Mouse (Mus musculus) intestine, embryonic 16.5 days (tissue): Measurements from ENCODE around the gene Bcat2. TPM values are rescaled to one million over a fixed set of nuclear protein-coding genes. Genes with fewer than 3 reads are reported as not detected.

Source experiments
- ATAC-seq: fragments of 200-750 bp; cut with Nextera tagmentation; 2 replicates; pipeline ENCODE4 v1.8.0; 2017; ENCODE audit warnings: moderate TSS enrichment, moderate library complexity
- H3K27ac ChIP-seq: fragments of 300-500 bp; sonication (generic); 2 replicates; pipeline ENCODE4 v1.5.1; 2014; ENCODE audit warnings: mild to moderate bottlenecking, low read length
- H3K27me3 ChIP-seq: fragments of 300-500 bp; sonication (generic); replicated peaks from 2 replicates; pipeline ENCODE4 v1.6.1; 2014; ENCODE audit warnings: low read length, control low read depth, mixed read lengths; ENCODE audit not compliant: control insufficient read depth, insufficient read depth
- H3K36me3 ChIP-seq: fragments of 300-500 bp; sonication (generic); 2 replicates; pipeline ENCODE4 v1.6.1; 2014; ENCODE audit warnings: low read length, control low read depth; ENCODE audit not compliant: control insufficient read depth, insufficient read depth
- H3K4me1 ChIP-seq: fragments of 300-500 bp; sonication (generic); 2 replicates; pipeline ENCODE4 v1.6.1; 2014; ENCODE audit warnings: low read length, control low read depth, mixed read lengths; ENCODE audit not compliant: control insufficient read depth, insufficient read depth
- H3K4me2 ChIP-seq: fragments of 300-500 bp; sonication (generic); 2 replicates; pipeline ENCODE4 v1.6.1; 2014; ENCODE audit warnings: low read depth, low read length, control low read depth
- H3K4me3 ChIP-seq: fragments of 300-500 bp; sonication (generic); 2 replicates; pipeline ENCODE4 v1.5.1; 2014; ENCODE audit warnings: mild to moderate bottlenecking, low read length
- H3K9ac ChIP-seq: fragments of 300-500 bp; sonication (generic); 2 replicates; pipeline ENCODE4 v1.6.1; 2014; ENCODE audit warnings: low read depth, low read length
- H3K9me3 ChIP-seq: fragments of 300-500 bp; sonication (generic); 2 replicates; pipeline ENCODE4 v1.6.1; 2016; ENCODE audit warnings: low read length, control low read depth; ENCODE audit not compliant: control insufficient read depth
- WGBS: fragments of 180-500 bp; shearing (Covaris S2); extraction: QIAGEN DNeasy Blood & Tissue Kit; methylation state at CpG from one replicate; pipeline ENCODE4 v1.1.7; 2014; 5-methylcytosine and 5-hydroxymethylcytosine counted together
- polyA plus RNA-seq: library from polyadenylated mRNA; unstranded; fragments of >200 nt; fragmentation: Nextera tagmentation; extraction: Ambion mirVana; gene quantifications from 2 replicates; pipeline ENCODE4 v1.2.1, GENCODE M21; 2015

Gene Bcat2
- polyA plus RNA-seq, 1 experiment from 2014 or later = 65.4 TPM

- no peak overlapping the region for H3K9ac ChIP-seq
- no peak for ATAC-seq
- H3K36me3 ChIP-seq = 0 out of 2 replicates have a peak, but pooled peaks cover 5% of the 10 kb centered on the region
- 42% methylated on average over 1 of the region's 1 CpGs for WGBS
- H3K4me3 ChIP-seq = no peak overlapping the region
- peaks cover 34% of the 10 kb centered on the region for H3K4me1 ChIP-seq
- no peak overlapping the region for H3K27ac ChIP-seq
- H3K4me2 ChIP-seq = no peak overlapping the region
- no peaks in the 10 kb centered on the region for H3K9me3 ChIP-seq
- no peaks in the 10 kb centered on the region for H3K27me3 ChIP-seq
Measured at GRCm38 (mm10) chr7:45571966-45572365, 2.0 kb downstream of the Bcat2 start.

GRCm38 (mm10) chr7:45573954-45574353, 4.0 kb downstream of the Bcat2 start:
- Histone ChIP-seq H3K4me3 (peak overlapping the region; percentile 47), H3K4me1 (peaks cover 30% of the 10 kb centered on the region), H3K9ac (peak overlapping the region; percentile 58; the same call in 1 of the 2 replicates), H3K36me3 (peaks cover 5% of the 10 kb centered on the region; the same call in 1 of the 2 replicates), H3K27me3 (no peaks in the 10 kb centered on the region), H3K27ac (no peak overlapping the region), H3K9me3 (no peaks in the 10 kb centered on the region), H3K4me2 (peak overlapping the region; percentile 52)
- 69% methylated on average over 8 of the region's 8 CpGs for WGBS
- no peak for ATAC-seq

- Histone ChIP-seq H3K4me2 (peak overlapping the region; percentile 52), H3K27me3 (no peaks in the 10 kb centered on the region), H3K27ac (peak overlapping the region; percentile 63), H3K9ac (peak overlapping the region; percentile 58), H3K36me3 (peaks cover 5% of the 10 kb centered on the region; the same call in 1 of the 2 replicates), H3K4me1 (peaks cover 30% of the 10 kb centered on the region), H3K9me3 (no peaks in the 10 kb centered on the region), H3K4me3 (peak overlapping the region; percentile 47)
- 69% methylated on average over 15 of the region's 15 CpGs for WGBS
- ATAC-seq = peak; percentile 87
Measured at GRCm38 (mm10) chr7:45574472-45575379, 4.8 kb downstream of the Bcat2 start.

GRCm38 (mm10) chr7:45585923-45586322, 16.0 kb downstream of the Bcat2 start:
- H3K4me3 ChIP-seq = no peak overlapping the region
- ATAC-seq = no peak
- H3K9ac ChIP-seq = no peak overlapping the region
- H3K4me1 ChIP-seq = no peaks in the 10 kb centered on the region
- peaks cover 3% of the 10 kb centered on the region for H3K36me3 ChIP-seq
- H3K27ac ChIP-seq = no peak overlapping the region
- H3K4me2 ChIP-seq = no peak overlapping the region
- H3K9me3 ChIP-seq = no peaks in the 10 kb centered on the region
- no peaks in the 10 kb centered on the region for H3K27me3 ChIP-seq
- WGBS = 89% methylated on average over 6 of the region's 6 CpGs

- Histone ChIP-seq H3K4me2 (no peak overlapping the region), H3K27me3 (no peaks in the 10 kb centered on the region), H3K9ac (no peak overlapping the region), H3K4me3 (no peak overlapping the region), H3K36me3 (peaks cover 3% of the 10 kb centered on the region), H3K4me1 (no peaks in the 10 kb centered on the region), H3K27ac (no peak overlapping the region), H3K9me3 (no peaks in the 10 kb centered on the region)
- 93% methylated on average over 23 of the region's 23 CpGs for WGBS
- no peak for ATAC-seq
Measured at GRCm38 (mm10) chr7:45587631-45588592, 18.0 kb downstream of the Bcat2 start.

- peak; percentile 97 for ATAC-seq
- peak overlapping the region; percentile 40 for H3K4me3 ChIP-seq
Measured at GRCm38 (mm10) chr7:45589173-45589572, 19.2 kb downstream of the Bcat2 start.

GRCm38 (mm10) chr7:45589898-45590297, 19.9 kb downstream of the Bcat2 start:
- H3K36me3 ChIP-seq = peaks cover 3% of the 10 kb centered on the region
- no peak overlapping the region for H3K27ac ChIP-seq
- no peak for ATAC-seq
- H3K9me3 ChIP-seq = no peaks in the 10 kb centered on the region
- no peaks in the 10 kb centered on the region for H3K27me3 ChIP-seq
- H3K4me1 ChIP-seq = no peaks in the 10 kb centered on the region
- H3K4me3 ChIP-seq = no peak overlapping the region
- WGBS = 92% methylated on average over 5 of the region's 5 CpGs
- no peak overlapping the region for H3K4me2 ChIP-seq
- no peak overlapping the region for H3K9ac ChIP-seq

More at GRCm38 (mm10) chr7:45589173-45589572, 19.2 kb downstream of the Bcat2 start:
- peak overlapping the region; percentile 36; the same call in 1 of the 2 replicates for H3K9ac ChIP-seq
- no peaks in the 10 kb centered on the region for H3K9me3 ChIP-seq
- no peaks in the 10 kb centered on the region for H3K4me1 ChIP-seq
- peak overlapping the region; percentile 52 for H3K4me2 ChIP-seq
- 4% methylated on average over 19 of the region's 19 CpGs for WGBS
- H3K27me3 ChIP-seq = no peaks in the 10 kb centered on the region
- peaks cover 3% of the 10 kb centered on the region for H3K36me3 ChIP-seq
- no peak overlapping the region for H3K27ac ChIP-seq

GRCm38 (mm10) chr7:45590874-45591273, 20.9 kb downstream of the Bcat2 start:
- H3K27ac ChIP-seq = no peak overlapping the region
- no peaks in the 10 kb centered on the region for H3K27me3 ChIP-seq
- ATAC-seq = no peak
- no peaks in the 10 kb centered on the region for H3K9me3 ChIP-seq
- H3K36me3 ChIP-seq = peaks cover 2% of the 10 kb centered on the region; the same call in 1 of the 2 replicates
- H3K4me3 ChIP-seq = no peak overlapping the region
- 57% methylated on average over 3 of the region's 3 CpGs for WGBS
- H3K9ac ChIP-seq = no peak overlapping the region
- no peaks in the 10 kb centered on the region for H3K4me1 ChIP-seq
- no peak overlapping the region for H3K4me2 ChIP-seq

- 73% methylated on average over 7 of the region's 7 CpGs for WGBS
- H3K9me3 ChIP-seq = no peaks in the 10 kb centered on the region
- H3K4me1 ChIP-seq = no peaks in the 10 kb centered on the region
Measured at GRCm38 (mm10) chr7:45591880-45592279, 21.9 kb downstream of the Bcat2 start.

More at GRCm38 (mm10) chr7:45591880-45592279, 21.9 kb downstream of the Bcat2 start:
- no peak for ATAC-seq
- Histone ChIP-seq H3K4me2 (no peak overlapping the region), H3K27me3 (no peaks in the 10 kb centered on the region), H3K4me3 (no peak overlapping the region), H3K36me3 (no peaks in the 10 kb centered on the region), H3K27ac (no peak overlapping the region), H3K9ac (no peak overlapping the region)
